Mouse (Mus musculus) cerebral cortex, adult 2 months (tissue): ENCODE data around the gene Slc17a6.

Experiments
- WGBS: fragments of 180-500 bp; shearing (Covaris S2); methylation state at CpG from one replicate; pipeline ENCODE4 v1.1.7; 2018; 5-methylcytosine and 5-hydroxymethylcytosine counted together

The Slc17a6 gene

GRCm38 (mm10) chr7:51621694-51622145 lies at the start of gene Slc17a6:
Gene Slc17a6 (plus strand): TSS chr7:51622006.
- WGBS = 1% methylated on average over 23 of the region's 23 CpGs

GRCm38 (mm10) chr7:51600021-51600420 lies 21.8 kb upstream of the Slc17a6 start:
- 41% methylated on average over 4 of the region's 4 CpGs for WGBS

GRCm38 (mm10) chr7:51603741-51604140 lies 18.1 kb upstream of the Slc17a6 start:
- WGBS = 60% methylated on average over 12 of the region's 12 CpGs

GRCm38 (mm10) chr7:51614404-51614803 lies 7.4 kb upstream of the Slc17a6 start:
- WGBS = 32% methylated on average over 5 of the region's 5 CpGs

- WGBS = 41% methylated on average over 2 of the region's 2 CpGs
Observed at GRCm38 (mm10) chr7:51618412-51618811, 3.4 kb upstream of the Slc17a6 start.

- WGBS = 29% methylated on average over 1 of the region's 1 CpGs
Observed at GRCm38 (mm10) chr7:51619977-51620376, 1.8 kb upstream of the Slc17a6 start.

GRCm38 (mm10) chr7:51622196-51622595 lies 390 bp downstream of the Slc17a6 start:
- WGBS = 2% methylated on average over 18 of the region's 18 CpGs

- 3% methylated on average over 5 of the region's 5 CpGs for WGBS
Observed at GRCm38 (mm10) chr7:51622666-51623065, 860 bp downstream of the Slc17a6 start.

- 15% methylated on average over 4 of the region's 4 CpGs for WGBS
Observed at GRCm38 (mm10) chr7:51624336-51624897, 2.6 kb downstream of the Slc17a6 start.

- 10% methylated on average over 23 of the region's 23 CpGs for WGBS
Observed at GRCm38 (mm10) chr7:51625161-51625560, 3.4 kb downstream of the Slc17a6 start.

GRCm38 (mm10) chr7:51625591-51626255 lies 3.9 kb downstream of the Slc17a6 start:
- 26% methylated on average over 11 of the region's 11 CpGs for WGBS

- 19% methylated on average over 16 of the region's 16 CpGs for WGBS
Observed at GRCm38 (mm10) chr7:51626451-51627000, 4.7 kb downstream of the Slc17a6 start.

GRCm38 (mm10) chr7:51627001-51627631 lies 5.3 kb downstream of the Slc17a6 start:
- 6% methylated on average over 26 of the region's 26 CpGs for WGBS

GRCm38 (mm10) chr7:51627666-51628065 lies 5.9 kb downstream of the Slc17a6 start:
- 13% methylated on average over 9 of the region's 9 CpGs for WGBS

GRCm38 (mm10) chr7:51628349-51628748 lies 6.5 kb downstream of the Slc17a6 start:
- 24% methylated on average over 9 of the region's 9 CpGs for WGBS

GRCm38 (mm10) chr7:51629206-51629605 lies 7.4 kb downstream of the Slc17a6 start:
- WGBS = 39% methylated on average over 3 of the region's 3 CpGs

GRCm38 (mm10) chr7:51631171-51631570 lies 9.4 kb downstream of the Slc17a6 start:
- 68% methylated on average over 3 of the region's 3 CpGs for WGBS

GRCm38 (mm10) chr7:51632543-51633229 lies 10.9 kb downstream of the Slc17a6 start:
- WGBS = 49% methylated on average over 9 of the region's 9 CpGs

- WGBS = 38% methylated on average over 7 of the region's 7 CpGs
Observed at GRCm38 (mm10) chr7:51633230-51633844, 11.5 kb downstream of the Slc17a6 start.

- 86% methylated on average over 3 of the region's 3 CpGs for WGBS
Observed at GRCm38 (mm10) chr7:51657152-51657551, 35.3 kb downstream of the Slc17a6 start.

GRCm38 (mm10) chr7:51662441-51662840 lies 40.6 kb downstream of the Slc17a6 start:
- WGBS = 43% methylated on average over 5 of the region's 5 CpGs
